Mouse (Mus musculus) hindbrain, embryonic 16.5 days (tissue): ENCODE measurements around the gene Map4k4. TPM values are rescaled to one million over a fixed set of nuclear protein-coding genes. Genes with fewer than 3 reads are reported as not detected.

Experiments used
- ATAC-seq: fragments of 200-750 bp; cut with Nextera tagmentation; 2 replicates; pipeline ENCODE4 v1.8.0; 2017; ENCODE audit warnings: moderate TSS enrichment, moderate library complexity
- H3K27ac ChIP-seq: fragments of 300-500 bp; sonication (generic); 2 replicates; pipeline ENCODE4 v1.5.1; 2014; ENCODE audit warnings: low read depth, mild to moderate bottlenecking, control low read depth, low read length, moderate library complexity
- H3K27me3 ChIP-seq: fragments of 300-500 bp; sonication (generic); replicated peaks from 2 replicates; pipeline ENCODE4 v1.6.1; 2014; ENCODE audit warnings: low read length; ENCODE audit not compliant: control insufficient read depth, insufficient read depth
- H3K36me3 ChIP-seq: fragments of 300-500 bp; sonication (generic); 2 replicates; pipeline ENCODE4 v1.6.1; 2014; ENCODE audit warnings: mild to moderate bottlenecking, low read length, moderate library complexity, mixed read lengths; ENCODE audit not compliant: control insufficient read depth, insufficient read depth
- H3K4me1 ChIP-seq: fragments of 300-500 bp; sonication (generic); 2 replicates; pipeline ENCODE4 v1.6.1; 2014; ENCODE audit warnings: low read depth, low read length; ENCODE audit not compliant: control insufficient read depth, insufficient read depth
- H3K4me2 ChIP-seq: fragments of 300-500 bp; sonication (generic); 2 replicates; pipeline ENCODE4 v1.6.1; 2014; ENCODE audit warnings: mild to moderate bottlenecking, low read length, control low read depth, moderate library complexity
- H3K4me3 ChIP-seq: fragments of 300-500 bp; sonication (generic); 2 replicates; pipeline ENCODE4 v1.5.1; 2014; ENCODE audit warnings: mild to moderate bottlenecking, low read length, control low read depth, moderate library complexity
- H3K9ac ChIP-seq: fragments of 300-500 bp; sonication (generic); 2 replicates; pipeline ENCODE4 v1.6.1; 2014; ENCODE audit warnings: low read depth, mild to moderate bottlenecking, control low read depth, low read length, moderate library complexity
- H3K9me3 ChIP-seq: fragments of 300-500 bp; sonication (generic); 2 replicates; pipeline ENCODE4 v1.6.1; 2014; ENCODE audit warnings: mild to moderate bottlenecking, low read length, moderate library complexity; ENCODE audit not compliant: control insufficient read depth
- WGBS: fragments of 180-500 bp; shearing (Covaris S2); extraction: QIAGEN DNeasy Blood & Tissue Kit; methylation state at CpG from one replicate; pipeline ENCODE4 v1.1.7; 2014; 5-methylcytosine and 5-hydroxymethylcytosine counted together
- polyA plus RNA-seq: library from polyadenylated mRNA; unstranded; fragments of >200 nt; fragmentation: Nextera tagmentation; extraction: Ambion mirVana; gene quantifications from 2 replicates; pipeline ENCODE4 v1.2.1, GENCODE M21; 2015

Gene Map4k4
- polyA plus RNA-seq, 1 experiment from 2014 or later: 21.7 TPM

DNA sequence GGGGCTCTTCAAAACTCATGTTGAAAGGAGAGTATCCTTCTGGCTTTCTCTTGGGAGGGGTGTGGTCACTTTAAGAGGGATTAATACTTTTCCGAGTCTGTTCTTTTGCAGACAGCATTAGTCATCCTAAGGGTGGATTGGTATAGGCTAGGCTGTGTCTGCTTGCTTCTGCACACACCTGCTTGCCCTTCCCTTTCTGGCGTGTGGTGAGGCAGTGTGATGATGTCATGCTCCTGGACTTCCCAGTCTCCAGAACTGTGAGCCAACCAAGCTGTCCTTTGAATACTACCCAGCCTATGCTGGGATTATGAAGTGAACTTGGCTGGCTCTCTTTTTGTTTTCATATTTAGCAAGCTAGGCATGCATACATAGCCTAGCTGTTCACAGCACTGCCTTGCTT, 5.6 kb upstream of the Map4k4 start:
- Histone ChIP-seq H3K4me3 (no peak overlapping the region), H3K9ac (no peak overlapping the region), H3K36me3 (no peaks in the 10 kb centered on the region), H3K4me2 (no peak overlapping the region), H3K27me3 (no peaks in the 10 kb centered on the region), H3K27ac (no peak overlapping the region), H3K9me3 (no peaks in the 10 kb centered on the region), H3K4me1 (peaks cover 2% of the 10 kb centered on the region; the same call in 1 of the 2 replicates)
- WGBS: 58% methylated on average over 2 of the region's 2 CpGs
- no peak for ATAC-seq

DNA sequence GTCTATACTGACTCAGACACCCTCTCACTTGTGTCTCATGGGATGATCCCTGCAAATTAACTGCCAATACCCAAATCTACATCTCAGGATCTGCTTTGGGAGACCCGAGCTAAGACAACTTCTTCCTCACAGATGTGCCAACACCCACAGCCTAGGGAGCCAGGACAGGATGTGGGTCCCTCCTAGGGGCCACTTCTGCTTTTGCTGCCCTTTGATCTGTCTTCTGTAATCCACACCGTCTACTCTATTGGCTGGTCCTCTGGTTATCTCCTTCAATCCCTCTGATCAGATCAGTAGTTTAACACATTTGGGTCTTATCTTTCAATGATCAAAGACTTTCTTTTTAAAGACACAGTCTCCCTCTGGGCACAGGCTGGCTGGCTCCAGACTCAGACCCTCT, 5.2 kb upstream of the Map4k4 start:
- 56% methylated on average over 2 of the region's 2 CpGs for WGBS
- Histone ChIP-seq H3K4me3 (no peak overlapping the region), H3K27me3 (no peaks in the 10 kb centered on the region), H3K4me2 (no peak overlapping the region), H3K9ac (no peak overlapping the region), H3K9me3 (no peaks in the 10 kb centered on the region), H3K27ac (no peak overlapping the region), H3K4me1 (peaks cover 2% of the 10 kb centered on the region; the same call in 1 of the 2 replicates), H3K36me3 (no peaks in the 10 kb centered on the region)
- ATAC-seq: no peak

DNA sequence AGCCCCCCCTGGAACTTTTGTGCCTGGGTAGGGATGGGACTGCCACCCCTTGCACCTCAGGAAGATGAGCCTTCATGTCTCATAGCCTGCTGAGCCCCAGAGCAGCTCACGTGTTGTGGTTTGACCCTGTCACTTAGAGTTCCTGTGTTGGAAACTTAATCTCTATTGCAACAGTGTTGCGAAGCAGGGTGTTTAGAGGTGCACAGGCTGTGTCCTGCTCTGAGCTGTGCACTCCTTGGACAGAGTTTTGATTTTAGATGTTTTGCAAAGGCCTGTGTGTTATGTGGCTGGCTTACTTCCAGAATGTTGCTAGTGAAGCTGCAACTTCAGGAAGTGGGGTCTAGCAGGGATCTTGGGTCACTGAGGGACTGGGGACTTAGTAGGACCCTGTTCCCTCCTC, 4.1 kb upstream of the Map4k4 start:
- no peak overlapping the region for H3K4me2 ChIP-seq
- ATAC-seq: no peak
- WGBS: 81% methylated on average over 2 of the region's 2 CpGs
- no peaks in the 10 kb centered on the region for H3K27me3 ChIP-seq
- H3K4me3 ChIP-seq: no peak overlapping the region
- no peak overlapping the region for H3K27ac ChIP-seq
- no peaks in the 10 kb centered on the region for H3K36me3 ChIP-seq
- peaks cover 2% of the 10 kb centered on the region; the same call in 1 of the 2 replicates for H3K4me1 ChIP-seq
- no peaks in the 10 kb centered on the region for H3K9me3 ChIP-seq
- no peak overlapping the region for H3K9ac ChIP-seq

GRCm38 (mm10) chr1:39898686-39899085, 2.0 kb upstream of the Map4k4 start:
- Histone ChIP-seq H3K9me3 (no peaks in the 10 kb centered on the region), H3K4me2 (no peak overlapping the region), H3K4me1 (peaks cover 13% of the 10 kb centered on the region), H3K4me3 (no peak overlapping the region), H3K27me3 (no peaks in the 10 kb centered on the region), H3K36me3 (no peaks in the 10 kb centered on the region), H3K9ac (no peak overlapping the region), H3K27ac (no peak overlapping the region)
- no peak for ATAC-seq
- 86% methylated on average over 4 of the region's 4 CpGs for WGBS

- peak overlapping the region; percentile 93 for H3K4me2 ChIP-seq
- WGBS: 0% methylated on average over 30 of the region's 75 CpGs
- peak overlapping the region; percentile 78 for H3K4me3 ChIP-seq
- H3K4me1 ChIP-seq: peaks cover 36% of the 10 kb centered on the region
- ATAC-seq: peak; percentile 31
- H3K9me3 ChIP-seq: no peaks in the 10 kb centered on the region
- no peaks in the 10 kb centered on the region for H3K27me3 ChIP-seq
- peak overlapping the region; percentile 98 for H3K9ac ChIP-seq
- peak overlapping the region; percentile 99 for H3K27ac ChIP-seq
- H3K36me3 ChIP-seq: no peaks in the 10 kb centered on the region
Observed at GRCm38 (mm10) chr1:39901063-39901811, 524 bp downstream of the Map4k4 start.

- peak overlapping the region; percentile 98 for H3K9ac ChIP-seq
- H3K27me3 ChIP-seq: no peaks in the 10 kb centered on the region
- H3K4me1 ChIP-seq: peaks cover 43% of the 10 kb centered on the region
- H3K36me3 ChIP-seq: no peaks in the 10 kb centered on the region
- H3K4me3 ChIP-seq: peak overlapping the region; percentile 78
- H3K4me2 ChIP-seq: peak overlapping the region; percentile 93
- peak; percentile 15; the same call in 1 of the 2 replicates for ATAC-seq
- under 1% methylated on average over 26 of the region's 26 CpGs for WGBS
- H3K9me3 ChIP-seq: no peaks in the 10 kb centered on the region
- H3K27ac ChIP-seq: peak overlapping the region; percentile 99
Observed at GRCm38 (mm10) chr1:39901851-39902703, 1.4 kb downstream of the Map4k4 start.

DNA sequence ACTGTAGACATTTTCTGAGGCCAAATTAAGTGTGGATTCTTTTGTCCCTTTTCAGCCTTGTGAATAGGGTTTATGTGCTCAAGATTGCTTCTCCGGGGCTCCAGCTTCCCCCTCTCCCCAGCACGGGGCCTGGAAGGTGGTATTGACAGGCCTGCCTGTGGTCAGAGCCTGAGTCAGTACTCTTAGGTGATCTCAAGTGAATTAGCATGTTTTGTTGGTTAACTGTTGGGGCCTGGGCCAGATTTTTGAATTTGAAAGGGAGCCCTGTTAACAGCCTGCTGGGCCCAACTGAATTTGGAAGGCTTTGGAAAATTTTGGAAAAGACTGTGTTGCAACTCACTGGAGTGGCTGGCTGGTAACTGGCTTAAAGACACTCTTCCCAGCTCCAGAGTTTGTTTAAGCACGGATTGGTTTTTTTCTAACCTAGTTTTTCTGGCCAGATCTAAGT, 2.0 kb downstream of the Map4k4 start:
- no peaks in the 10 kb centered on the region for H3K27me3 ChIP-seq
- peak overlapping the region; percentile 93 for H3K4me2 ChIP-seq
- H3K27ac ChIP-seq: peak overlapping the region; percentile 99
- no peaks in the 10 kb centered on the region for H3K9me3 ChIP-seq
- H3K4me3 ChIP-seq: peak overlapping the region; percentile 78
- H3K9ac ChIP-seq: peak overlapping the region; percentile 98
- no peaks in the 10 kb centered on the region for H3K36me3 ChIP-seq
- WGBS: 2% methylated on average over 3 of the region's 3 CpGs
- ATAC-seq: no peak
- peaks cover 49% of the 10 kb centered on the region for H3K4me1 ChIP-seq

GRCm38 (mm10) chr1:39904720-39905119, 4.0 kb downstream of the Map4k4 start:
- 73% methylated on average over 3 of the region's 3 CpGs for whole genome bisulfite sequencing
- Histone ChIP-seq H3K36me3 (no peaks in the 10 kb centered on the region), H3K27ac (no peak overlapping the region), H3K9me3 (no peaks in the 10 kb centered on the region), H3K9ac (no peak overlapping the region), H3K4me2 (peak overlapping the region; percentile 25), H3K4me3 (no peak overlapping the region), H3K27me3 (no peaks in the 10 kb centered on the region), H3K4me1 (peaks cover 60% of the 10 kb centered on the region)
- ATAC-seq: no peak

GRCm38 (mm10) chr1:39906921-39907320, 6.2 kb downstream of the Map4k4 start:
- Histone ChIP-seq H3K36me3 (no peaks in the 10 kb centered on the region), H3K27ac (no peak overlapping the region), H3K4me2 (peak overlapping the region; percentile 31), H3K27me3 (no peaks in the 10 kb centered on the region), H3K4me3 (no peak overlapping the region), H3K4me1 (peaks cover 69% of the 10 kb centered on the region), H3K9me3 (no peaks in the 10 kb centered on the region), H3K9ac (no peak overlapping the region)
- no peak for ATAC-seq
- 51% methylated on average over 11 of the region's 11 CpGs for WGBS
